Mouse (Mus musculus) left cerebral cortex, adult 9 months (tissue): ENCODE data around the gene Col16a1.

ENCODE experiments used
- DNase-seq, 2 experiments: peaks; one replicate each; pipeline ENCODE4 v3.0.0; 2022; ENCODE audit warnings: low spot score in 2 of 2

Gene Col16a1

GRCm38 (mm10) chr4:130044211-130044610 lies 3.4 kb upstream of the Col16a1 start:
- DNase-seq, result no peak

- no peak for DNase-seq
These were observed 2.0 kb upstream of the Col16a1 start for GRCm38 (mm10) chr4:130045609-130046008.

GRCm38 (mm10) chr4:130048203-130048479 lies 501 bp downstream of the Col16a1 start:
- DNase-seq, result no peak

GRCm38 (mm10) chr4:130050056-130050824 lies 2.6 kb downstream of the Col16a1 start:
- peak in 1 of 2 experiments; percentile 43 for DNase-seq

GRCm38 (mm10) chr4:130052283-130052682 lies 4.6 kb downstream of the Col16a1 start:
- no peak for DNase-seq

GRCm38 (mm10) chr4:130053111-130053510 lies 5.5 kb downstream of the Col16a1 start:
- DNase-seq, result no peak

- no peak for DNase-seq
These were observed 7.1 kb downstream of the Col16a1 start for GRCm38 (mm10) chr4:130054727-130055126.

GRCm38 (mm10) chr4:130055160-130056010 lies 7.7 kb downstream of the Col16a1 start:
- no peak for DNase-seq

- DNase-seq, result no peak
These were observed 8.3 kb downstream of the Col16a1 start for GRCm38 (mm10) chr4:130056011-130056322.

GRCm38 (mm10) chr4:130056471-130056870 lies 8.8 kb downstream of the Col16a1 start:
- DNase-seq, result no peak

- no peak for DNase-seq
These were observed 13.3 kb downstream of the Col16a1 start for GRCm38 (mm10) chr4:130060937-130061336.

GRCm38 (mm10) chr4:130063191-130063590 lies 15.6 kb downstream of the Col16a1 start:
- DNase-seq, result no peak

GRCm38 (mm10) chr4:130066816-130067215 lies 19.2 kb downstream of the Col16a1 start:
- DNase-seq, result peak in 1 of 2 experiments; percentile 35

GRCm38 (mm10) chr4:130070523-130070922 lies 22.9 kb downstream of the Col16a1 start:
- DNase-seq, result no peak

GRCm38 (mm10) chr4:130071758-130072157 lies 24.1 kb downstream of the Col16a1 start:
- DNase-seq, result no peak

- no peak for DNase-seq
These were observed 25.7 kb downstream of the Col16a1 start for GRCm38 (mm10) chr4:130073367-130073766.

- DNase-seq, result no peak
These were observed 27.3 kb downstream of the Col16a1 start for GRCm38 (mm10) chr4:130074761-130075515.

GRCm38 (mm10) chr4:130076856-130077255 lies 29.2 kb downstream of the Col16a1 start:
- DNase-seq, result no peak

GRCm38 (mm10) chr4:130078816-130079485 lies 31.3 kb downstream of the Col16a1 start:
- DNase-seq, result peak in 1 of 2 experiments; percentile 64

GRCm38 (mm10) chr4:130079521-130079920 lies 31.9 kb downstream of the Col16a1 start:
- no peak for DNase-seq

GRCm38 (mm10) chr4:130081345-130082190 lies 33.9 kb downstream of the Col16a1 start:
- peak in 1 of 2 experiments; percentile 71 for DNase-seq
